Mouse (Mus musculus) right cerebral cortex, postnatal 36 days (tissue): ENCODE measurements at regions not wholly inside any gene's neighbourhood (a gene's known extent, or its start where the extent isn't known, plus 50 kb on each side); places are given as distances from the start of the nearest gene placed in this dataset.

Source experiments
- DNase-seq, 2 experiments: peaks; one replicate each; pipeline ENCODE4 v3.0.0; 2022; ENCODE audit warnings: low spot score in 2 of 2, mixed read lengths in 1 of 2

GRCm38 (mm10) chr11:20462076-20462475 is 81.0 kb upstream of the Sertad2 start:
- DNase-seq = no peak

GRCm38 (mm10) chr11:20463173-20463681 is 79.8 kb upstream of the Sertad2 start:
- DNase-seq = no peak

DNA sequence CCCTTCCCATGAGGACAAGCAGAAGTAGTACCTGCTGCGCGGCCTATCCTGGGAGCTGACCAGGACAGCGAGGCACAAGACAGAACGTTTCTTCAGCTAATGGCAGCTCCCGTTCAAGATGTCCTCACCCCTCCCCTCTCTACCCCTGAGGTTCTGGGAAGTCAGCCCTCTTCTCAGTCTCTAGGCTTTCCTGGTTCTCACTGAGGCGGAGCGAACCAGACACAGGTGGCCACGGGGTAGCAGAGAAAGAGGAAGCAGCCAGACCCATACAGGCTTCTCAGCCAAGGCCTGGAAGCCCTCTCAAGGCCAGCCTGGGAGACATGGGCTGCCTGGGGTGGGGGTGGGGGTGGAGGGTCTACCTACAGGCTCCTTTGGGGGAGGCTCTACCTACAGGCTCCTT is 78.5 kb upstream of the Sertad2 start:
- no peak for DNase-seq

DNA sequence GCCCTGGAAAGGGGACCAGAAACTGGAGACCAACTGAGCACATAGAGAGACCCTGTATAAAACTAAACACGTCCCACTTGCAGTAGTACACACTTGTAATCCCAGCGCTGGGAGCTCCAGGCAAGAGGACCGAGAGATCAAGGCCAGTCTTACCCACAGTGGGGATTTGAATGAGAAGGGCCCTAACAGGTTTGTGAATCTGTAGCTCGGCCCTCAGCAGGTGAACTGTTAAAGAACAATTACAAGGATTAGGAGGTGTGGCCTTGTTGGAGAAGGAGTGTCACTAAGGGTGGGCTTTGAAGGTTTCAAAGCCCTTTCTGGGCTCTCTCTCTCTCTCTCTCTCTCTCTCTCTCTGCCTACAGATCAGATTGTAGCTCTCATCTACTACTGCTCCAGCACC is 76.5 kb upstream of the Sertad2 start:
- no peak for DNase-seq

GRCm38 (mm10) chr11:20468319-20469018 is 74.6 kb upstream of the Sertad2 start:
- DNase-seq = no peak

DNA sequence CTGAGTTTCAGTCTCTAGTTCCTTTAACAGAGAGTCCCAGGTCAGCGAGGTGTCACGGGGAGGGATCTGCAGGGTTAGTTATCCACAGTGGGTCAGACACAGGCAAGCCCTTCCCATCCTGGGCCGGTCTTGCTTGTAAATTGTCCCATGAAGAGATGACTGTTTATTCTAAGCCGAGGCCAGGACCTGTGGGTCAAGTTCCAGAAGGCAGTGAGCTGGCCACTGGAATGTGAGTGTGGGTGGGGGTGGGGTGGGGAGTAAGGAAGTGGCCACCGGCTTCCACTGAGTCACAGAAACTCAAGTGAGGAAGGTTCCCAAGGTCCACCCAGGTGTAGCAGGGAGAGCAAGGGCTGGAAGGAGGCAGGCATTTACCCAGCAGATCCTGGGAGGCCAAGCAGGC is 73.7 kb upstream of the Sertad2 start:
- no peak for DNase-seq

- DNase-seq = no peak
Measured at GRCm38 (mm10) chr11:20470396-20470795, 72.7 kb upstream of the Sertad2 start.

DNA sequence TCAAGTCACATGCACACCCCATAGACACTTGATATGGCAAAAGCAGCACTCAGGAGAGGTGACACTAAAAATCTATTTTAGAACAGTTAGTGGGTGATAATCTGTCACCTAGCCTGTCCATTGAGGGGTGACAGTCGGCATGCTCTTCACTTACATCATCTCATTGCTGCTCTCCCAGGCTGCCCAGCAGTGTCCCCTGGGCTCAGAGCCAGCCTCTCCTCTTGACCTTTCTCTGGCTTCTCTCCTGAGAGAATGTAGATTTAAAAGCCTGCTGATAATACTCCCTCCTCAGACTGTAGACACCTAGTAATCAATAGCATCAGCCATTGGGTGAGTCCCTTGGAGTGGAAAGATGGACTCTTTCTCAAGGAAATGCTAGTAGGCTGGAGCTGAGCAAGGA is 70.7 kb upstream of the Sertad2 start:
- no peak for DNase-seq

- no peak for DNase-seq
Measured at GRCm38 (mm10) chr11:20475629-20476028, 67.4 kb upstream of the Sertad2 start.

DNA sequence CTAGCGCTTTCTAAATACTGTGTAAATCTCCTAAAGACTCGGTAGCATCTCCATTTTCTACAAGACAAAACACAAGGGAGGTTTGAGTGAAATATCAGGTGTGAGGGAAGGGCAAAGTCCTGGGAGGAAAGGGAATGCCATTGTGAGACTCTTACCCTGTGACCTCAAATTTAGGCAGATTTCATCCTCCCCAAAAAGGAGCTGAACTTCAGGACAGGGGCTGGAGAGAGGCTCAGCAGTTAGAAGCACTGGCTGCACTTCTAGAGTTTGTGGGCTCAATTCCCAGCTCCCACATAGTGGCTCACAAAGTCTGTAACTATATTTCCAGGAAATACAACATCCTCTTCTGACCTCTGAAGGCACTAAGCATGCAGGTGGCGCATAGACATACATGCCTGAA is 66.6 kb upstream of the Sertad2 start:
- no peak for DNase-seq

DNA sequence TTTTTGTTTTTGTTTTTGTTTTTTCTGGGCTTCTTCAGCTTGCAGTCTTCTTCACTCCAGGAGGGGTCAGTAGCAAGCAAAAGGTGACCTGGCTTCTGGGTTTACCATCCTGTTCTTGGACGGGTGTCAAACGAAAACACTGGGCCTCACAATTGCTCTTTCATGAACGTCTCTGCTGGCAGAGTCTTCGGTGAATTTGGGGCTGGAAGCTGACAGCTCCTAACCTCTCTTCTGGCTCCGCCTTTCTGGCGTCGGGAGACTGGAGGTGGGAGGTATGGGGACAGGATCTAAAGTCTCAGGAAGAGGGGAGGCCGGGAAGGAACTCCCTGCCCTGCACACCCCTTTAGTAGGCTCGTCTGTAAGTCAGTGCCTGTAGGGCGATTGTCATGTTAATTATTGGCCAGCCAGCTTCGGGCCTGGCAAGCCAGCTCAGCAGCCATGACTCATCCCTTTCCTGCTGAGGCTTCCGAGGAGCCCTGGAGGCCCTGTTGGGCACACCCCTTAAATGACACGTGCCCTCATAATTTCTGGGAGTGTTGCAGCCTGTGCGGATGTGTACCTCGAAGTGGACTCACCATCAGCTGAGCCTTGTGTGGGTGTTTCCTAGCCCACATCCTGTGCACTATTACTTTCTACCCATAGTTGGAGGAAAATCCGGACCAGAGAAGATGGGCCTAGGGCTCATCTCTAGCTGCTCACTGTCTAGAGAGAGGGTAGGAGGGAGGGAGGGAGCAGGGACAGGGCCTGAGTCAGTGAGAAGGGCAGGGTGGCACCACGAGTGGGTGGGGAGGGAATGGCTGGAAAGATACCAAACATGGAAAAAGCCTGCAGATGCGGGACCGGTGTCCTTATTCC is 65.6 kb upstream of the Sertad2 start:
- peak in 1 of 2 experiments; percentile 16 for DNase-seq

GRCm38 (mm10) chr11:20480632-20481031 is 62.4 kb upstream of the Sertad2 start:
- DNase-seq = no peak

GRCm38 (mm10) chr11:20485371-20485770 is 57.7 kb upstream of the Sertad2 start:
- no peak for DNase-seq
